Mouse (Mus musculus): Measurements from ENCODE around the gene Aox2.

- TF ChIP-seq CTCF (conservative IDR thresholded peaks at IDR 0.05; ENCODE audit: low read length), result no peak
- TF ChIP-seq NANOG (IDR thresholded peaks at IDR 0.05; ENCODE audit: borderline replicate concordance, low read length), result no peak
These were observed 61.8 kb downstream of the Aox2 start for GRCm38 (mm10) chr1:58339901-58340300.
